Mouse (Mus musculus): Measurements from ENCODE around the gene Hadh.

Gene Hadh

DNA sequence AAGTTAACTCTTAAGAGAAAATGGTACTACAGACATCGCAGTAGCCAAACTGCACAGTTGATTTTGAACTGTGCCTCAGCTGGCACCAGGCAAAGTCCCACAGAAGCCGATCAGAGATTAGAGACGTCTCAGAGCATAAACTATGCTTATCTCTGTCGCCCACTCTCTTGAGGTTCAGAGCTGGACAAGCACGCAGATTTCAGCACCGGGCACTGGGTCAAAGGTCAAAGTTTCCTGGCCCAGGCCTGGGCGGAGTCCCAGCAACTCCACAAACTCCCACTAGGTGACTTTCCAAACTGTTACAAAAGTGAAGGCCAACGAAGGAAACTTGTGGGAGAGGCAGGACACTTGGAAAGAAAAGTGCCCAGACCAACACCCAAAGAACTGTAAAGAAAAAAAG lies 744 bp downstream of the Hadh start:
- DNase-seq (ENCODE audit: low read depth, low spot score) = peak; percentile 48

DNA sequence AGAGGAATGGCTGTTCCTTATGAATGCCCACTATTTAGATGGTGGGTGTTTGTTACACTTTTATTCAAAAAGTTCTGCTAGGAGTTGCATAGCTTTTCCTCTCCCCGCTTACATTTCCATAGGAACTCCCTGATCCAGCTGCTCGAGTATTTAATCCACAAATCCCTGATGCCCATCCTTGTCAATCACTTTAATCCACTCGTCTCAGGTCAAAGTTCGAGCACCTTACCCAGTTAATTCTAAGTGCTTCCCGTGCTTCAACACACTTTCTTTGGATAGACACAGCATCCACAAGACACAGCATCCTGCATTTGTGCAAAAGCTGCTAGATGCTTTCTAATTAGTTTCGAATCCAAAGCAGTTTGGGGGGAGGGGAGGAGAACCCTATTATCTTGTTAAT lies 1.5 kb downstream of the Hadh start:
- no peak for DNase-seq (ENCODE audit: low read depth, low spot score)

DNA sequence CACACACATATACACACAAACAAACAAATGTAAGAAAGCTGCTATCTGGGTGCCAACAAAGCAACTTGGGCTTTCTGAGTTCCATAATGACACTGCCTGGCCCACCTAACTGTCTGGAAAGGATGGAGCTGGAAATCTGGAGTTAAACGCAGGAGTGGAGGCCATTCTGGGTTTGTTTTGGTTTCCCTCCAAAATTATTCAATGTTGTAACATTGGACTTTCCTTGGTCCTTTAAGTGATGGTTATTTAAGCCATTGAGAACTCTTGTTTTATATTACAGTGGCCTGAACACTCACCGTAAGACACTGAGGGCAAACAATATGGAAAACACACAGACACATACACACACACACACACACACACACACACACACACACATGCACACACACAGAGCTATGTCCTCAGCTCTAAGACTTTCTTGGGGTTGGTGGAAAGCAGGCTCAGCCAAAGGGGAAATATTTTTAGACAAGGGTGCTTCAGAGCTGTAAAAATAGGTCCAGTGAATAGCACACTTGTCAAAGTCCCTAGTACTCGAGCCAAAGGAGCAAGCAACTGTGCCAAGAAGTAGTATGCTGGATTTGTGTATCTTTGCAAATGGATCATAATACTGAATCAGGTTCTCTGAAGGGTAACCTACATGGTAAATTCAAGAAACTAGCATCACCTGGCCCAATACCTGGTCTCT lies 5.4 kb downstream of the Hadh start:
- DNase-seq (ENCODE audit: low read depth, low spot score) = no peak

DNA sequence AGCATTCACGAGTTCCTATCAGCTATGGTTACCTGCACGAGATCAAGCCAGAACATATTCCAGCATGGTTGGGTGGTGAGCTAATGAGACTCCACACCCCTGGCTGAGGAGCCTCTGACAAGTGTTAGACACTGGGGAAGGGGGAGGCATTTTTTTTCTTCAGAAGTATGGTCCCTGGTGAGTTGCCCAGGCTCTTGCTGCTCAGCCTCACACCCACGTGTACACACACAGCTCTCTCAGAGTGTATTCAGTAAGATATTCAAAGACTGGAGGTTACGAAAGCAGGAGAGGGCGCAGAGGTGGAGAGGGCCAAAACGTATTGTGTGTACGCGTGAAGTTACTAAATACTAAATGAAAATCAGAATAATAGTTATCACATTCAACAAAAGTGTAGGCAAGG lies 6.4 kb downstream of the Hadh start:
- DNase-seq (ENCODE audit: low read depth, low spot score) = no peak

DNA sequence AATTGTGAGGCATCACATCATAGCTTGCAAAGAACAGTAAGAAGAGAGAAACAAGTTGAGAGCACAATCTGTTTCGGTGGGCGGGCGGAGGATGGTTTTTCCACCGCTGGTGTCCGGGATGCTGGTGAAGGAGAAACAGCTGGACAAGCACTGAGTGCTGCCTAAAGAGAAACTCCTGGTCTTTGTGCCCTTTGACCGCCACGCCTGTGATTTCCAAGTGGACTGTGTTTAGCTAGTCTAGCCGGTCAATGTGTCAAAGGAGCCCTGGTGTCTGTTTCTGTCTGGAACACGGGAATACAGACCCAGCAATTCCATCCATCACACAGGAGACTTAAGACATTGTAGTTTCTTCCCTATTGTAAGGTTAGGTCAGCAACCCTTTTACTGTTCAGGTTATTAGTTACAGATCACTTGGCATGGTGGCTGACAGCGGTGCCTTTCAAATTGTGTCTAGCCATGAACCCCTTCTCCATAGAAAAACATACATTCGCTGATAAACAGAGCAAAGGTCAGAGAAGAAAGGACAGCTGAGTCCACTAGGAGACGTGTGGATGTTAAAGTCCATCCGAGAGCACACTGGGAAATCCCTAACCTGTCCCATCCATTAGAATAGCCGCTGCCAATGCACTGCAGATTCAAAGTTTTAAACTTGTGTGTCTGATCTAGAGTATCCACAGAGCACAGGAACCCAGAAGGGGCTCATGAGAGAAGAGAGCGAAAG lies 8.0 kb downstream of the Hadh start:
- DNase-seq (ENCODE audit: low read depth, low spot score) = no peak

DNA sequence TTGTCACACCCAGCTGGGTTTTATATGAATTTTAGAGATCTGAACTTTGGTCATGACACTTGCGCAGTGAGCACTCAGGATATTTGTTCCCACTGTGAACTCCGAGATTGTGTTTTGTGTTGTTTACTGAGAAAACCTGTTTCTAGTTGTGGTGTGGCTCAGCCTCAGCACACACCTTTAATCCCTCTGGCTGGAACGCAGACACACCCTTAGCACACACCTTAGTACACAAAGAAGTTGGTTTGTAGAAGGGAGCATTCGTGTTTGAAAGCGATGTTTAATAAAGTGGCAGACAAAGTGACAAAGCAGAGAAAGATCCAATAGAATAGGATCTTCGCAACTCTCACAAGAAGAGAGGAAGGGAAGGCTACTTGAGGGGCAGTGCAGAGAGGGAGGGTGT lies 11.5 kb downstream of the Hadh start:
- DNase-seq (ENCODE audit: low read depth, low spot score) = no peak

DNA sequence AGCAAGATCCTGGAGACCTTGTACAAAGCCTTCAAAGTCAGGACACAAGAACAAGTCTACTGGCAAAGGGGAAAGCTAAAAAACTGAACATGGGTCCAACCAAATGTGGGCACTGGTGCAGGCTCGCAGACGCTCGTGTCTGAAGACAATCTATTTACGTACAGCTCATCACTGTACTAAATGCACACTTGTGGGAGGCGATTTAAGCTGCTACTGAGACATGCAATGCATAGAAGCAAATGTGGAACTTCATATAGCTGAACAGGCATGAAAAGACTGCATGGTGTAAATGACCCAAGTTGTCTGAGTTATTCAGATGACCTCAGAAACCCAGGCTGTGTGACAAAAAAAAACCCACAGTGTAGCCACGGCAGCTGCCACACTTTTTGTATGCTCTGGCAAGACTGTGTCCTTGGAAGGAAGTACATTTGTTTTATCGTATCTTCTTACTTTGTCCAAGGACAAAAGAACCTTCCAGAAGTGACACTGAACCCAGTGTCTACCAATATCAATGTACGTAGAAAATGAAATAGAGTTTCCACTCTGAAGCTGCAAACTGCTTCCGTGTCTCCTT lies 12.4 kb downstream of the Hadh start:
- DNase-seq (ENCODE audit: low read depth, low spot score) = no peak

DNA sequence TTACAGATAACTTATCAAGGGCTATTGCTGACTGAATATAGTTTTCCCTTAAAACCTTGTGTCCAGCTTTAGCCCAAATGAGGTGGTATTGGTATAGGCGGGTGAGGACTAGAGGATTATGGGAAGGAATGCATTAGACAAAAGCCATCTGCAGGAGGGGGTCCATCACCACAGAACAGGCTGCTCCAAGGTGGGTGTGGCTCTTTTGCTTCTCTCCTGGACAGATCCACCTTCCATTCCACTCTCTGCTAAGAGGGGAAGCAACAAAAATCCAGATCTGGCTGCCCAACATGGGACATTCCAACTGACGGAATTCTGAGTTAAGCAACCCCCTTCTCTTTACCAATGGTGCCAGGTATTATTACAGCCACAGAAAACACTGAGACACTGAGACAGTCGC lies 13.0 kb downstream of the Hadh start:
- no peak for DNase-seq (ENCODE audit: low read depth, low spot score)

DNA sequence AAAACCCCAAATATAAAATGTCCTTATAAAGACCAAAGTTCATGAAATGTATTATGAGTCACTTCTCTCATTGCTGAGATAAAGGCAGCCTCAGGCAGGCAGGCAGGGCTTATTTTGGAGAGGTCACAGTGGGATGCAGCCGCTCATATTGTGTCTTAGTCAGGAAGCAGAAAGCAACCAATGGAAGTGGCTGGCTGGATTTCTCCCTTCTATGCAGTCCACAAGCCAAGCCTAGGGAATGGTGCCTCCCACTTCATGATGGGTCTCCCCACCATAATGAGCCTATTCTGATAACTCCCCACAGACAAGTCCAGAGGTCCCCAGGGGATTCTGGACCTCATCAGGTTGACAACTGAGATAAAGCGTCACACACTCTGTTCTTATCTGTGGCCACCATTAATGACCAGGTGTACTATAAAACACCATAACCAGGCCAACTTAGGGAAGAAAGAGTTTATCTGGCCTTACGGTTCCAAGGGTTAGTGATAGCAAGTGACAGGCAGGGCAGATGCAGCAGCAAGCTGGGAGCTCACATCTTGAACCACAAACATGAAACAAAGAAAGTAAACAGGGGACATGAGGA lies 16.4 kb downstream of the Hadh start:
- DNase-seq (ENCODE audit: low read depth, low spot score) = no peak

DNA sequence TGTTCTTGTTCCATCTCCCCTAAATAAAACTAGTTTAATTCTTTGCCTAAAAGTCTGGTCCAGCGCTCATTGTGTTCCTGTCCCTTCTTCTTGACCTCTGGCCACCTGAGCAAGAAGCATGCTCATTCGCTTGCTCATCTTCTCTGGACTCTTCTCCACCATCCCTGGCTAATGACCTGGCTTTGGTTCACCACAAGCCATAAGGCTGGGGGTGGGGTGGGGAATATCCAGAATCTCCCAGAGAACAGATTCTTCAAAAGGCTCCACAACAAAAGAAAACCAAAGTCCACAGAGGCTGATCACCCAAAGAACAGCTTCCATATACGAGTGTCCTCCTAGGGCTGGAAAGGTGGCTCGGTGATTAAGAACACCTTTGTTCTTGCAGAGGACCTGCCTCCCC lies 16.9 kb downstream of the Hadh start:
- no peak for DNase-seq (ENCODE audit: low read depth, low spot score)

DNA sequence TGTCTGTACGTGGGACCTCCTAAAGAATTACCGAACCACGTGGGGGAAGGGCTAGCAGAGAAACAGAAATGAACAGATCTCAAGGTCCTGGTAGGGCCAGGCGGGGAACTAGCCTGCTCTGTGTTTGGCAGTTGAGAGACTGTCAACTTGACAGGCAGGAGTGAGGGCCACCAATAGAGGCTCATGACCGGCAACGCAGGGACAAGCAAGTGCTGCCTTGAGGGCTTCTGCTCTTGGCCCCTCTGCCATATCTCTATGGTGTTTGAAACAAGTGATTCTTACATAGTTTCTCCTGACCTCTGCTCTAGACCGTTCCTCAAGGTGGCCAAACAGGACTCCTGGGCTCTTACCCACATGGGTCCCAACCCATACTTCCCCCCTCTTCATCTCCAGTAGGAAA lies 20.3 kb downstream of the Hadh start:
- DNase-seq (ENCODE audit: low read depth, low spot score) = no peak

DNA sequence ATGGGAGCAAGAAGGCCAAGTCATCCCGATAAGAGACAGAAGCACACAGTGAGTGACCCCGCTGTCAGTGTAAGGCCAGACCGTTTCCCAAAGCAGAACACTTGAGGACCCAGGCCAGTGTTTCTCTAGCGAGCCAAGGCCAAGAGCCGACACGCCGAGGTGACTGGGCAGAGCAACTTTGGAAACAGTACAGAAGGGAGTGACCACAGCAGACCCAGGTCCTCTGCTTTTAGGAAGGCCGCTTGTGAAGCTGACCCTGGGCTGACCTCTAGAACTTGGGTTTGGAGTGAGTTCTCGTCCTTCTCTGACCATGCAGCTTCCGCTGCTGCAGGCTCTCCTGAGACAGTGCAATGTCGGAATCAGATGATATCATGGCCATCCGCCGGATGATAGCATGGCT lies 20.9 kb downstream of the Hadh start:
- no peak for DNase-seq (ENCODE audit: low read depth, low spot score)

DNA sequence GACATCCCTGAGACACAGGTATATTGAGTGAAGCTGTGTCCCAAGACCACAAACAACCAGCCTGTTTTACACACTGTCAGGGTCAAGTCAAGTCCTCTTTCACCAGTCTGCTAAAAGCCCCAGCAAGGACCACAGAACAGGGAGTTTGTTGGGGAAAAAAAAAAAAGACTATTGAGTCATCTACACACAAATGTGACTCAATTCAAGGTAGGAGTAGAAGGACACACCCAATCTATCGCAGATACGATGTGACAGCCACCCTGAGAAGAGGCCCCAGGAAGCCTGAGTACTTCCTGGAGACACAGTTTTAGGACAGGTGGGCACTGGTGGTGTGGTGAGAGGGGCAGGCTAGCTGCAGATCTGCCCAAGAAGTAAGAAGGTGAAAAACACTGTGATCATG lies 21.6 kb downstream of the Hadh start:
- no peak for DNase-seq (ENCODE audit: low read depth, low spot score)

DNA sequence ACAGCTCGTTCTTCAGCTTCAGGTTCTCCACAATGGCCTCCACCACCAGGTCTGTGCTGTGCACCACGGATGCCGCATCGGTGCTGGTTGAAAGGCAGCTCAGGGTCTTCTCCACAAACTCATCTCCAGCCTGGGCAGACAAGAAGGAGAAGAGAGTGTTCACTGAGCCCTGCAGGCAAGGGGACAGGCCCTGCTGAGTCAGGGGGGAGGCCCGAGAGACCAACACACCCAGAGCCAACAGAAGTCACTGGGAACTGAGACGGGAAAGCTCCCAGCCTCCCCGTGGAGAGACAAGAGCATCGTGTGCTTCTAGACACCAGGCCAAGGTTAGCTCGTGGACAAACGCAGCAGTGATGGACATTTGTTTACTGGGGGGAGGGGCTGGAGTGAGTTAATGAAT lies 23.5 kb downstream of the Hadh start:
- DNase-seq (ENCODE audit: low read depth, low spot score) = no peak

DNA sequence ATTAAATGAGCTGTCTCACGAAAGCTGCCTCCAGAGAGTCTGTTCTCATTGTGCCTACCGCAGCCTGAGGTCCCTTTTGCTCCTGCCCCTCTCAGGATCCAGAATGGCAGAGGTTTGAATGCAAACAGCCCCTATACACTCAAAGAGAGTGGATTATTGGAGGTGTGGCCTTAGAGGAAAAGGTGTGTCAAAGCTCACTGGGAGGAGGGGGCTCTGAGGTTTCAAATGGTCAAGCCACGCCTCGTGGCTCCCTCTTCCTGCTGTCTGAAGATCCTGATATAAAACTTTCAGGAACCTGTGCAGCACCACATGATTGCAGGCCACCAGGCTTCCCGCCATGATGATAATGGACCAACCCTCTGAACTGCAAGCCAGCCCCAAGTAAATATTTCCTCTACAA lies 24.1 kb downstream of the Hadh start:
- DNase-seq (ENCODE audit: low read depth, low spot score) = no peak

DNA sequence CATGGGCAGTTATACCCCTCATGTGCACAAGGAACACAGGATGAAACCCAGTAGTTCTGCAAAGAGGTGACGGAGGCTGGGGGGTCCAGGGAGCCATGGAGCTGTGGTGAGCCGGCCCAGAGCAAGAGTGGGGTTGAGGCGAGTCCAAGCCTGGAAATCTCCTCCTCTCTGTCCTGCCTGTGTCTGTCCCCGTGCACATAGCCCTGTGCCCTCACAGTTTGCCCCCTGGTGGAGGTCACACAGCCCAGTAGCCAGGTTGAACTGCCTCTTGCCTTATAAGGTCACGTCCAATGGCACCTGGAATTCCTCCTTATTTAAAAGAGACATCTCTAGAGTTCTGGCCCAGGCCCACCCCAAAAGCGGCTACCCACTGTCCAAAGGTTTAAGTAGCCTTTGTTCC lies 24.5 kb downstream of the Hadh start:
- DNase-seq (ENCODE audit: low read depth, low spot score) = no peak

DNA sequence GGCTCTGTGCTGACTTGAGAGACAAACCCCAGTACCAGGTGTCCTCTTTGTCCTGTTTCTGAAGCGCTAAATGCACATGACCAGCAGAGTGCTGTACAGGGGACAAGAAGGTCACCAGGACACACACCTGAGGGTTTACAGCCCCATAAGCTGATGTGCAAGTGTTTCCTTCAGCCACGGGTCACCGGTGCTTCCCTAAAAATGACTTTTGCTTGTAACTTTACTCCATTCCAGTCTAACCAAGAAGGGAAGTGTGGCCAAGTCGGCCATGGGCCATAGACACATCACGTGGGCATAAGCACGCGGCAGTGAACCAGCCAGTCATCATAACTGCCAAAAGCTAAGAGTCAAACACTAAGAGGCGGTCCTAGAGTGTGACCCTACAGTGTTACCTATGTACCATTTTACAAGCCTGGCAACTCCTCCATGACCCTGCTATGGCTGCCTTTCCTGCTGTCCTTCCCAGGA lies 25.3 kb downstream of the Hadh start:
- DNase-seq (ENCODE audit: low read depth, low spot score) = no peak

DNA sequence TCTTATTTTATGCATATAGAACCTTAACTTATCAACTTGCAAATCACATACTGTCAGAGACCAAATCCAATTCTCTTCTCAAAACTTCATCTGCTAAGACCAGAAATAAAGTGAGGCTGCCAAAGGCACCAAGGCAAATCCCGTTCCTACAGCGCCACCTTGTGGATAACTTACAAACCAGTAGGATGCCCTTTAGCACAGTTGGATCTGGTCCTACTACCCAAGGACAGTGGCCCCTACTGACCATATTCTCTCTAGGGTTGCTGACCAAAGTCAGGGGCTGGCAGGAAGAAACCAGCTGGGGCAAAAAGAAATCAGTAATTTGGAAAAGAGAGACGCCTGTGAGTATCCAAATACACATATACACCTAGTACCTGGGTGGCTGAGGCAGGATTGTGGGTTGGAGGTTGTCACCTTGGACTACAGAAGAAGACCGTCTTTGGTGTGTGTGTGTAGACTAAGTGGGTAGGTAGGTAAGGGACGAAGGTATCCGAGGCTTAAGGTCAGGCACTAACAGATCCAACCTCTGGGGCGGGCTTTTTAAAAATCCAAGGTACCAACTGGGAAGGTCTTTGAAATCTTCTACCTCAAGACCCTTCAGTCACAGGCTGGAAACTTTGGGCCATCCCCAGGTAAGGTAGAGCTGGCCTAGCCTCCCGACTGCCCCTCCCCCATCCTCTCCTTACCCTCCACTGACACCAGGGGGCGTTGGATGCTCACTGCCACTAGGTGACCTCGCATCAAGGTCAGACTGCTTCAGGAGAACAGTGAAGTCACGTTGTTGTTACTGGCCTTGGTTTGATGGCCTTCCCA lies 25.9 kb downstream of the Hadh start:
- DNase-seq (ENCODE audit: low read depth, low spot score) = peak; percentile 82

DNA sequence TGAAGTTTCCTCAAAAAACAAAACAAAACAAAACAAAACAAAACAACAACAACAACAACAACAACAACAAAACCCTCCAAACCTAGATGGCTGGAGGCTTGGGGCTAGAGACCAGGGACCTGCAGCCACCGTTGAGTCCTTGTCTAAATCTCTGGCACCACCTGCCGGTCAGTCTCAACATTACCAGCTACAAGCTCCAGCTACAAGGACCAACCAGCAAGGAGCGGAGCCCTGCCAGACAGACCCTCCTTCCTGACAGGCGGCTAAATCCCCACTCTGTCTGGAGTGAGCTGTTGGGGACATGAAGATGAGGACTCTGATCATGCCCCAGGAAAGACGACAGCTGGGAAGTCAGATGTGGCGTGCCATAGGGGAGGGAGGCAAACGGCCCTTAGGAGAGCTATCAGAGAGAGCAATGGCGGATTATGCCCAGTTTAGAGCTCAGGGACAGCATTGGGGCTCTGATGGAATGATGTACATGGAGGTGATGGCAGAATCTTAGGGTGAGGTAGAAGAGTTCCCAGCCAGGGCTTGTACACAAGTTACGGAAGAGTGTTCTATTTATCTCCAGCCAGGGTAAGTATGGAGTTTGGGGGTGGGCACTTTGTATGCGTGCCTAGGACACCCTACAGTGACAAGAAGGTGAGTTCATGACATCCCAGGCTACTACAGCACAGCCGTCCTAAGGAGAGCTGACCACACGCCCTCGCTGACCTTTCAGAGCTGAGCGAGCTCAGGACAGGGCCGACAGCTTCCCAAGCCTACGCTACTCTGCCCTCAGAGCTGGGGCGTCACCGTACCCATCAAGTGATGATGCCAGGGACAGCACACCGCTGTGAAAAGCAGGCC lies 33.9 kb downstream of the Hadh start:
- DNase-seq (ENCODE audit: low read depth, low spot score) = peak; percentile 91

DNA sequence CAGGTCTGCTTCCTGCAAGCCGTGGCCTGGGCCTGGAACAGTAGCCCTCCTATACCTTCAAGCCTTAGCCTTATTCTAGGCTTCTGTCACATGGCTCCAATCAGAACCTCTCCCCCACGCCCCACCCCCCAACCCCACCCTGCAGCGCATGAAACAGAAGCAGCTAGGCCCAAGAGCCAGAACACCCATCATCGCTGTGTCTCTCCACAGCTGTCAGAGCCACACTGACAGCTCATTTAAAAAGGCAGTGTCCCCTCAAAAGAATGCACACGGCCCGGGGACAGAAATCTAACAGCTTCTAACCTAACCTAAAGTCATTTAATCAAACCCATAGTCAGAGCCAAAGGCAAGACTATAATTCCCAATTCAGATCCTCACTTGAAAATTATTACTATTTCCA lies 34.8 kb downstream of the Hadh start:
- DNase-seq (ENCODE audit: low read depth, low spot score) = no peak

DNA sequence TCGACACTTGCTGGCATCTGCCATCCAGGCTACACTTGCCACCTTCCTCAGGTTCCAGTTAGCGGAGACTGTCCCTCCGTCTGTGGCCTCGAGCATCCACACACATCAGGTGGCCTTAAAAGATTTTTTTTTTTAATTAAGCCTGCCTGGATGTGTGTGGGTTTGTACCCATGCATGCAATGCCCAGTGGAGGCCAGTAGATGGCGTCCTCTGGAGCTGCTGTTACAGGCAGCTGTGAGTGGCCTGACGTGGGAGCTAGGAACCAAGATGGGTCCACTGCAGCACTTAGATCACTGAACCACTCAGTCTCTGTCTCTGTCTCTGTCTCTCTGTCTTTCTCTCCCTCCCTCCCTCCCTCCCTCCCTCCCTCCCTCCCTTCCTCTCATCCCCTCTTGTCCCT lies 43.8 kb downstream of the Hadh start:
- no peak for DNase-seq (ENCODE audit: low read depth, low spot score)
